Mouse (Mus musculus) heart, adult 2 months (tissue): ENCODE measurements at regions not wholly inside any gene's neighbourhood (a gene's known extent, or its start where the extent isn't known, plus 50 kb on each side); places are given as distances from the start of the nearest gene placed in this dataset.

Experiments
- CTCF ChIP-seq: fragments of 200-600 bp; IDR thresholded peaks from 2 replicates; pipeline ENCODE4 v1.8.1; 2022; ENCODE audit warnings: antibody characterized with exemption, mild to moderate bottlenecking, moderate library complexity
- EP300 ChIP-seq: fragments of 200-500 bp; IDR thresholded peaks from 2 replicates; pipeline ENCODE4 v1.6.1; 2011; ENCODE audit warnings: low read depth, low read length, control low read depth; ENCODE audit not compliant: insufficient read depth
- POLR2A ChIP-seq: fragments of 200-500 bp; IDR thresholded peaks from 2 replicates; pipeline ENCODE4 v1.6.1; 2011; ENCODE audit warnings: mild to moderate bottlenecking, low read depth, low read length, control low read depth; ENCODE audit not compliant: insufficient read depth

DNA sequence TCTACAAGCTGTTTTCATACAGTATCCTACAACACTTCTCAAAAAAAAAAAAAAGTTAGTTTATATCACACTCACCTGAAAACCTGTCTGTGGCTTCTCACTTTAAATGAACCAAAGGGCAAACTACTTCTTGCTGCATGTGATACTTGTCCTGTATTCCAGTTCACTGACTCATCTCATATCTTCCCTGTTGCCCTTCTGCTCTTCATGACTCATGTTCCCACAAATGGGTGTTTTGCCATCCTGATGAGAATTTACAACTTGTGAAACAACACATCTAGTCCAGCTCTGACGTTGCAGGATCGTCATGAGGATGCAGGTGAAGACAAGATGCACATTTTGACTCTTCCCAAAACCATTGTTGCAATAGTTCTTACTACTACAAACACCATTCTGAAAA, 2412.7 kb upstream of the Gm7489 start:
- TF ChIP-seq CTCF (no peak), POLR2A (no peak), EP300 (no peak)
